Mouse (Mus musculus) heart, embryonic 13.5 days (tissue): ENCODE measurements around the gene Arhgap8. TPM values are rescaled to one million over a fixed set of nuclear protein-coding genes. Genes with fewer than 3 reads are reported as not detected.
"Not testable (repeated sequence)": the region's sequence is repeated elsewhere in the genome, so short reads cannot be mapped to it uniquely, and the experiment has no call there.

Experiments
- ATAC-seq: fragments of 200-750 bp; cut with Nextera tagmentation; 2 replicates; pipeline ENCODE4 v1.8.0; 2017; ENCODE audit warnings: moderate TSS enrichment; ENCODE audit not compliant: insufficient number of reproducible peaks, low FRiP score, low TSS enrichment; ENCODE audit errors: extremely low read depth
- H3K27ac ChIP-seq: fragments of 300-500 bp; sonication (generic); replicated peaks from 2 replicates; pipeline ENCODE4 v1.5.1; 2015; ENCODE audit warnings: moderate library complexity, mild to moderate bottlenecking, inconsistent platforms
- H3K27me3 ChIP-seq: fragments of 300-500 bp; sonication (generic); replicated peaks from 2 replicates; pipeline ENCODE4 v1.6.1; 2015; ENCODE audit warnings: mild to moderate bottlenecking, inconsistent platforms
- H3K36me3 ChIP-seq: fragments of 300-500 bp; sonication (generic); 2 replicates; pipeline ENCODE4 v1.6.1; 2015; ENCODE audit warnings: mild to moderate bottlenecking, inconsistent platforms
- H3K4me1 ChIP-seq: fragments of 300-500 bp; sonication (generic); 2 replicates; pipeline ENCODE4 v1.6.1; 2015; ENCODE audit warnings: inconsistent platforms
- H3K4me2 ChIP-seq: fragments of 300-500 bp; sonication (generic); 2 replicates; pipeline ENCODE4 v1.6.1; 2015; ENCODE audit warnings: inconsistent platforms, mild to moderate bottlenecking, moderate library complexity
- H3K4me3 ChIP-seq: fragments of 300-500 bp; sonication (generic); 2 replicates; pipeline ENCODE4 v1.5.1; 2015; ENCODE audit warnings: moderate library complexity, mild to moderate bottlenecking, inconsistent platforms
- H3K9ac ChIP-seq: fragments of 300-500 bp; sonication (generic); 2 replicates; pipeline ENCODE4 v1.6.1; 2015; ENCODE audit warnings: inconsistent platforms, mild to moderate bottlenecking, moderate library complexity
- H3K9me3 ChIP-seq: fragments of 300-500 bp; sonication (generic); 2 replicates; pipeline ENCODE4 v1.6.1; 2016; ENCODE audit warnings: inconsistent platforms
- WGBS: fragments of 180-500 bp; shearing (Covaris S2); methylation state at CpG from one replicate; pipeline ENCODE4 v1.1.7; 2015; ENCODE audit warnings: mixed read lengths; 5-methylcytosine and 5-hydroxymethylcytosine counted together
- polyA plus RNA-seq: library from polyadenylated mRNA; unstranded; fragments of >200 nt; fragmentation: Nextera tagmentation; extraction: Ambion mirVana; gene quantifications from 2 replicates; pipeline ENCODE4 v1.2.1, GENCODE M21; 2015

The Arhgap8 gene
- polyA plus RNA-seq, 1 experiment from 2014 or later = 5.5 TPM

DNA sequence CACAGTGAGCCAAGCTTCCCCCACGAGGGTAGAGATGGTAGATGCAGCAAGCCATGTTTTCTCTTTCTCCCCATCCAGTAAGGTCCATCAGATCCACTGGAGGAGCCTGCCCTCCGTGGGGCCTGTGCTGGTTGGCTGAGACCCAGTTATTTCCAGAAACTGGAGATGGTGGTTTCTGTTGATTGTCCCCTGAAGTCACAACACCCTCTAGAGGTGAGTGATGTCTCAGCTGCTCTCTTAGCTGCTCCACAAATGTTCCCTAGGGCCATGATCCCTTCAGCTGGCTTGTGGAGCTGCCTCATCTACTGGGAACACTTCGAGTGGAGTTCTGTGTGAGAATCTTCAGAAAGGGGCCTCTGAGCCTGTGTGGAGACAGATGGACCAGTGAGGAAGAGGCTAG, 1.1 kb upstream of the Arhgap8 start:
- ATAC-seq = no peak
- H3K4me2 ChIP-seq = no peak overlapping the region
- H3K9ac ChIP-seq = no peak overlapping the region
- no peak overlapping the region for H3K27ac ChIP-seq
- 56% methylated on average over 3 of the region's 3 CpGs for WGBS
- no peaks in the 10 kb centered on the region for H3K36me3 ChIP-seq
- H3K4me1 ChIP-seq = peaks cover 37% of the 10 kb centered on the region
- H3K4me3 ChIP-seq = no peak overlapping the region
- no peaks in the 10 kb centered on the region for H3K9me3 ChIP-seq
- peaks cover 7% of the 10 kb centered on the region; the same call in 1 of the 2 replicates for H3K27me3 ChIP-seq

DNA sequence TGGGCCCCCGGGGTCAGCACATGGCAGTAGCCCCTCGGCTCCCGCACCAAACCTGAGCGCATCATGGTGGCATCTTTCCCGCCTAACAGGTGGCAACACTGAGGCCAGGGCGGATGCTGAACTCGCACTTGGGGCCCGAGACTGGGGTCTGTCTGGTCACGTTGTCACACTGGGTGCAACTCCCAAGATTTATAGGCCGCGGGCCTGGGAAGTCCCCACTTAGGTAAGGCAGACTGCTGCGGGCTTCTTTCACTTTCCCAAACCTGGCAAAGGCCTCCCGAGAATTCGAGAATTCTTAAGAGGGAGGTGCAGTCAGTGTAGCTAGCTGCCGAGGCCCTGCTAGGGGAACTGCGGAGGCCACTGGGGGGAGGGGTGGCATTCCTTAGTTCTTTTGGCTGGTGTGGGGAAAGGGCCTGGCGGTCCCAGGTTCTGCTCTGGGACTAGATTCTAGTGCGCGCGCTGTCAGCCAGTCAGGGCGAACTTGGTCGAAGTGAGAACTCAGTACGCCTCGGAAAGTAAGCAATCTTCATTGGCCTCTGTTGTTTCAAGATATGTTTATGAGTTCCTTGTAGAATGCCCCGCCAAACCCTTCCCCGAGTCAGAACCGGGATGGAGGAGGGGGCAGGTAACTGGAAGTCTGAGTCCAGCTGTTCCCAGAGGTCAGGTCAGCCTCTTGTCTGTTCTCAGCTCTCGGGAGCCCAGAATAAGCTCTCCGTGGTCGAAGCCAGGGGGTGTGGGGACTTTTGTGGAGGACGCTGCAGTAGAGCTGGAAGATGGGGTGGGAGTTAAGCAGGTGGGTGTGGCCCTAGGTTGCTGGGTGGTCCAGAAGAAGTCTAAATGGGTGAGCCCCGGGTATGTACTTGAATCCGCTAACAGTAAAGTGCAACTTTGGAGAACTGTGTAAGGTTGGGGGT, 696 bp downstream of the Arhgap8 start:
- no peak; the same call in 1 of the 2 replicates for ATAC-seq
- peak overlapping the region; percentile 34; the same call in 1 of the 2 replicates for H3K27ac ChIP-seq

DNA sequence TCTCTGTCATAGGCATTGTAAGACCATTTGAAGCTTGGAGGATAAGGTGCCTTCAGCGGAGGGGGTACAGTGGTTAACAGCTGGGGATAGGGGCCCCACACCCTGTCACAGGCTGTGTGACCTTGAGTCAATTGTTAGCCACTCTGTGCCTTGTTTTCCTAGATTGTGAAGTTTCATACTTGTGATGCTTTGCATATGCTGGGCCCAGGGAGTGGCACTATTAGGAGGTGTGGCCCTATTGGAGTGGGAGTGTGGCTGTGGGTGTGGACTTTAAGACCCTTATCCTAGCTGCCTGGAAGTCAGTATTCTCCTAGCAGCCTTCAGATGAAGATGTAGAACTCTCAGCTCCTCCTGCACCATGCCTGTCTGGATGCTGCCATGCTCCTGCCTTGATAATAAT, 3.8 kb downstream of the Arhgap8 start:
- H3K27me3 ChIP-seq, H3K36me3 ChIP-seq, H3K4me3 ChIP-seq, H3K4me2 ChIP-seq, H3K9me3 ChIP-seq, H3K9ac ChIP-seq, H3K27ac ChIP-seq, ATAC-seq: not testable (repeated sequence)
- 74% methylated on average over 1 of the region's 1 CpGs for WGBS
- H3K4me1 ChIP-seq = peaks cover 31% of the 10 kb centered on the region

More for the DNA sequence above, 696 bp downstream of the Arhgap8 start:
- Histone ChIP-seq H3K27me3 (peaks cover 7% of the 10 kb centered on the region; the same call in 1 of the 2 replicates), H3K36me3 (no peaks in the 10 kb centered on the region), H3K4me3 (peak overlapping the region; percentile 55), H3K4me2 (peak overlapping the region; percentile 85), H3K4me1 (peaks cover 21% of the 10 kb centered on the region), H3K9me3 (no peaks in the 10 kb centered on the region), H3K9ac (peak overlapping the region; percentile 76)
- 5% methylated on average over 33 of the region's 33 CpGs for WGBS

DNA sequence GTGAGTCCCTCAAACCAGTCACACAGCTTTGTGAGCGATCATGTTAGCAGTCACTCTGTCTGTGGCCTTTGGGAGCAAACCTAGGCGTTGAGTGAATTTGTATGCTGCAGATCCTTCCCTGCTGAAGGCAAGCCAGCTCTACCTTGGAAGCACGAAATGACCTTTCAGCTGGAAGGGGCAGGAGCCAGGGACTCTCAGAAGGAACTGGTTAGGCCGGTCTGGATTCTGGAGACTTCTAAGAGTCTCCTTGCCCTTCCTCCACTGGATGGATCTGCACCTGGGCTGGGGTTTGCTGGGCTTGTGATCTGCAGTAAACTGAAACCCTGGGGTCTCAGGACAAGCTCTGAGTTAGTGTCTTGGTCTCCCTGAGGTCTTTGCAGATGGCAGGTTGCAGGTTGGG, 4.3 kb downstream of the Arhgap8 start:
- Histone ChIP-seq H3K9ac (no peak overlapping the region), H3K4me2 (no peak overlapping the region), H3K4me1 (peaks cover 31% of the 10 kb centered on the region), H3K27ac (no peak overlapping the region), H3K27me3 (peaks cover 4% of the 10 kb centered on the region; the same call in 1 of the 2 replicates), H3K4me3 (no peak overlapping the region), H3K9me3 (no peaks in the 10 kb centered on the region), H3K36me3 (no peaks in the 10 kb centered on the region)
- 60% methylated on average over 4 of the region's 4 CpGs for WGBS
- ATAC-seq = no peak

DNA sequence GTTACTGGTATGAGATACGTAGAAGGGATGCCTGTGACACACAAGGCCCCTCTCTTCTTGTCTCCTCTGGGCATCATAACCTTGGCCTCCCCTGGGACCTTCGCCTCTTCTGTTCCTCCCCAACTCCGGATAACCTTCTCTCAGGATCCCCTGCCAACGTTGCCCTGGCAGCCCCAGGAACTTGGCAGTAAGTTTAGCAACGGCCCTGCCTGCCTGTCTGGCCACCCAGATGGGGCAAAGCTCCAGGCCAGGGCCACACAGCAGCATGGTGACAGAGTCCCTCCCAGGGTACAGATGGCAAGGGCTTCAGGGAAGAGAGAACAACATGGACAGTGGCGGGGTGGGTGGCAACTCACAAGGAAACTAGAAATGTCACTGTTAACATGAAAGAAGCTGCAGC, 9.8 kb downstream of the Arhgap8 start:
- 0 out of 2 replicates have a peak, but pooled peaks cover 4% of the 10 kb centered on the region for H3K9me3 ChIP-seq
- no peaks in the 10 kb centered on the region for H3K27me3 ChIP-seq
- H3K4me2 ChIP-seq = no peak overlapping the region
- no peaks in the 10 kb centered on the region for H3K36me3 ChIP-seq
- no peak overlapping the region for H3K4me3 ChIP-seq
- H3K4me1 ChIP-seq = peaks cover 28% of the 10 kb centered on the region
- H3K27ac ChIP-seq = no peak overlapping the region
- 78% methylated on average over 6 of the region's 6 CpGs for WGBS
- H3K9ac ChIP-seq = no peak overlapping the region
- ATAC-seq = no peak

DNA sequence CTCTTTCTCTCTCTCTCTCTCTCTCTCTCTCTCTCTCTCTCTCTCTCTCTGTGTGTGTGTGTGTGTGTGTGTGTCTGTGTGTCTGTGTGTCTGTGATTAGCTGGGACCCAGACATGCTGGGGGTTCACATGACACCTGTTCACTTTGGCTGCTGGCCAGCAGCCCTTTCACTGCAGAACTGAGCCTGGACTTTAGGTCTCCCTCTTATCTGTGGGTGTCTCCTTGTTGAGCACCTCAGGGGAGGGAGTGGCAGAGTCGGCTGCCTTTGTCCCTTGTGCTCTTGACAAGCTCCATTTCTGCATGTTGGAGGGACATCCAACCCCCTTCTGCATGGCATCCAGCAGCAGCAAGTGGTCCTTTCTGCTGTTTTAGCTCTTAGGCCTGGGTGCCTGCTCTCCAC, 11.0 kb downstream of the Arhgap8 start:
- H3K27ac ChIP-seq = no peak overlapping the region; the same call in 1 of the 2 replicates
- H3K4me3 ChIP-seq = no peak overlapping the region
- 29% methylated on average over 1 of the region's 1 CpGs for WGBS
- no peak overlapping the region for H3K9ac ChIP-seq
- H3K4me2 ChIP-seq = no peak overlapping the region
- no peaks in the 10 kb centered on the region for H3K36me3 ChIP-seq
- H3K27me3 ChIP-seq = no peaks in the 10 kb centered on the region
- no peak for ATAC-seq
- H3K9me3 ChIP-seq = 0 out of 2 replicates have a peak, but pooled peaks cover 4% of the 10 kb centered on the region
- H3K4me1 ChIP-seq = peaks cover 28% of the 10 kb centered on the region

DNA sequence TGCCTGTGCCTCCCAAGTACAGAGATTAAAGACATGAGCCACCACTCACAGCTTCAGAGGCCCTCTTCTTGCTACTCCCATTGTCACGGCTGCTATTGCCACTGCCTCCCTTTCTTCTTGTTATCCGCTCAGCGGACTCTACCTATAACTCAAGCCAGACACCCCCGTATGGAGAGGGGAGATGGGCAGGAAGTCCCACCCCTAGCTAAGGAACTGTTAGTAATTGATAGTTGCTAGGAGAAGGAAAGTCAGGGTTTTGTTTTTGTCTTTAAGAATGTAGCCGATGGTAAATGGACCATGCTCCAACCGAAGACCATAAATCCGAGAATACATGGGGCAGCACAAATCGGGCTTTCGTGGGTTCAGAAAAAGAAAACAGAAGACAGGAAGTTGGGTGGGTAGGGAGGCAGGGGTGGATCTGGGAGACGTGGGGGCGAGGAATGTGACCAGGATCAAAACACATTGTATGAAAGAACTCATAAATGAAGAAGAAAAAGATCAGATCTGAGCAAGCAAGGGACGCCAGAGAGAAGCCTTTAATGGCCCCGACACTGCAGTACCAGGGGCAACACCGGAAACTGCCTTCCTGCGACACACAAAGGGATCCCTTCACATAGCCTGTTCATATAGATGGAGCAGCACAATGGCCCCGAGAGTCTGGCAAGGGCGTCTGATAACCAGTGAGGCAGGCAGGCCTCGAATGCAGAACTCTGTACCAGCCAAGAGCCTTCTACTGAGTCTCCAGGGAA, 12.0 kb downstream of the Arhgap8 start:
- no peaks in the 10 kb centered on the region for H3K36me3 ChIP-seq
- H3K4me2 ChIP-seq = no peak overlapping the region
- H3K4me1 ChIP-seq = peaks cover 28% of the 10 kb centered on the region
- 0 out of 2 replicates have a peak, but pooled peaks cover 4% of the 10 kb centered on the region for H3K9me3 ChIP-seq
- no peak for ATAC-seq
- no peaks in the 10 kb centered on the region for H3K27me3 ChIP-seq
- no peak overlapping the region for H3K9ac ChIP-seq
- H3K4me3 ChIP-seq = no peak overlapping the region
- H3K27ac ChIP-seq = no peak overlapping the region
- WGBS = 65% methylated on average over 18 of the region's 18 CpGs

DNA sequence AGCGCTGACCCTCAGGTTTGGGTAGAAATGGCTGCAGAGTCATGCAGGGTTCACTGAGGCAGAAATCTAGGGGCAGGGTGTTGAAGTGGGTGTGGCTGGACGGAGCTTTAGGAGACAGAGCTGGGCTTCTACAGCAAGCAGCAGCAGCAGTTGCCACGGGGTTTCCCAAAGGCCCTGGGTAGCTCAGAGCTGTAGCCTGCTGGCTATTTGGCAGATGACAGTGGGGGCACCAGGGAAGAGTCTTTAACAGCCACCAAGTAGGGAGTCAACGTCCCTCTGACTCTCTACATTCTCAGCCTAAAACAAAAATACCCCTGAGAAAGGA, 12.5 kb downstream of the Arhgap8 start:
- Histone ChIP-seq H3K9ac (no peak overlapping the region), H3K27ac (no peak overlapping the region), H3K27me3 (no peaks in the 10 kb centered on the region), H3K9me3 (0 out of 2 replicates have a peak, but pooled peaks cover 4% of the 10 kb centered on the region), H3K36me3 (no peaks in the 10 kb centered on the region), H3K4me2 (no peak overlapping the region), H3K4me1 (peaks cover 27% of the 10 kb centered on the region), H3K4me3 (no peak overlapping the region)
- ATAC-seq = no peak
- 66% methylated on average over 4 of the region's 4 CpGs for WGBS

DNA sequence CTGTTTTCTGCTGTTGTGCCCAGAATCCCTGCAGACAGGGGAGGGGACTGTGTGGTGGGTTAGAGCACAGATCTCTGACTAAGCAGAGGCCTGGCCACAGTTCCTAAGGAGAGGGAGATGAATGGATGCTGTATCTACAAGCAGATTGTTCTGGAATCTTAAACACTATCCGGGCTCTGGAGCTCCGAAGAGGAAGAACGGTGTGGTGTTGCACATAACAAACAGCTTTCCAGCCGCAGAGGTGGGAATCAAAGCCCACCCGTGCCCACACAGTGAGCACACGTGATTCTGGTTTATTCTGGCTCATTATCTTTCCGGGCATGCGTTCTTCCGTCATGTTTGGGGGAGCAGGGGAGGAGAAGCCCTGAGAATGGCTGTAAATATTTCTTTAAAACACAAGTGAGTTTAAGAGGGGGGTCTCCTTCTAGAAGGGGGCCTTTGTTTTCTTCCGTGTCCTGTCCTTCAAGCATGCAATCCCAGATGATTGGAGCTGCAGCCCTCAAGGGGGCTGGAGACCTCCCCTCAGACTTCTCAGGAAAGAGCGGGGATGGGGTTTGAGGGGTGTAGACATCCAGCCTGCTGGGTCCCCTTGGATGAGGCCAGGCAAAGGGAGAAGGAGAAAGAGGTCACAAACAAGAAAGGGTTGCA, 16.6 kb downstream of the Arhgap8 start:
- Histone ChIP-seq H3K36me3 (no peaks in the 10 kb centered on the region), H3K9ac (no peak overlapping the region), H3K4me2 (no peak overlapping the region), H3K27ac (no peak overlapping the region), H3K4me3 (no peak overlapping the region), H3K27me3 (no peaks in the 10 kb centered on the region), H3K9me3 (no peaks in the 10 kb centered on the region), H3K4me1 (peaks cover 9% of the 10 kb centered on the region)
- ATAC-seq = no peak
- 66% methylated on average over 11 of the region's 11 CpGs for WGBS

DNA sequence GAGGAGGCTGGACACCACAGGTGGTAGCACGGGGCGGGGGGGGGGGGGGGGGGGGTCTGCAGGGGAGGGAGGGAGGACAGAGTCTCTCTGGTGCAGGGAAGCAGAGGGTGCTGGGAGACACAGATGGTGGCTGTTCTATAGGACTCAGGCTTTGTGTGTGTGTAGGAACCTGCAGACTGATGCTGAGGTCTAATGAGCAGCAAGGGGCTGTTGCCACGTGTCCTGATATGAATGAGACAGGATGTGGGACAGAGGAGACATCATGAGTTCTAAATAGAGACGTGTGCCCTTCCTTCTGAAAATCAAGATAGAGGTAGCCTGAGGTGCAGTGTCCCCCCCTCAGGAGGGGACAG, 17.1 kb downstream of the Arhgap8 start:
- Histone ChIP-seq H3K9ac (no peak overlapping the region), H3K9me3 (no peaks in the 10 kb centered on the region), H3K27me3 (no peaks in the 10 kb centered on the region), H3K27ac (no peak overlapping the region), H3K4me1 (peaks cover 6% of the 10 kb centered on the region), H3K4me3 (no peak overlapping the region), H3K4me2 (no peak overlapping the region), H3K36me3 (no peaks in the 10 kb centered on the region)
- ATAC-seq = no peak
- WGBS = 41% methylated on average over 2 of the region's 4 CpGs

DNA sequence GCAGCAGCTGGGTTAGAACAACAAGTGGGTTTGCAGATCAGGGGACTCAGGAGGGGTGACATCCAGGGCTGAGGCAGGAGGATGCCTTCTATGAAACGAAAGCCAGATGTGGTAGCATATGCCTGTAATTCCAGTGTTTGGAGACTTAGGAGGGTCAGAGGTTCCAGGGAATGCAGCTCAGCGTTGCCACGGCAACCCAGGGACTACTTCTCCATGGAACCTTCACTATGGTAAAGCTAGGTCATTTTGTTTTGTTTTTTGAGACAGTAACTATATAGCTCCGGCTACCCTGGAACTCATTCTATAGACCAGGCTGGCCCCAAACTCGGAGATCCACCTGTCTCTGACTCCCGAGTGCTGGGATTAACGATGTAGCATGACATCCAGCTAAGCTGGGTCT, 18.4 kb downstream of the Arhgap8 start:
- Histone ChIP-seq H3K27me3 (no peaks in the 10 kb centered on the region), H3K9ac (no peak overlapping the region), H3K4me2 (no peak overlapping the region), H3K36me3 (no peaks in the 10 kb centered on the region), H3K4me3 (no peak overlapping the region), H3K4me1 (peaks cover 11% of the 10 kb centered on the region), H3K9me3 (no peaks in the 10 kb centered on the region), H3K27ac (no peak overlapping the region)
- no peak for ATAC-seq
- 86% methylated on average over 7 of the region's 7 CpGs for WGBS
